Mouse (Mus musculus) ES-E14 (cell line): ENCODE results near the gene Kctd15. TPM values are rescaled to one million over a fixed set of nuclear protein-coding genes. Genes with fewer than 3 reads are reported as not detected.

Experiments
- DNase-seq: peaks from one replicate; pipeline ENCODE4 v3.0.0-alpha.2; 2013; ENCODE audit warnings: low read depth, low spot score
- H3K27ac ChIP-seq: 2 replicates; pipeline ENCODE4 v1.5.1; 2012; ENCODE audit warnings: low read depth, mild to moderate bottlenecking, low read length, moderate library complexity, mixed read lengths; ENCODE audit not compliant: poor library complexity, insufficient read depth, severe bottlenecking
- H3K36me3 ChIP-seq: 2 replicates; pipeline ENCODE4 v1.6.1; 2012; ENCODE audit warnings: mild to moderate bottlenecking, low read length, moderate library complexity, mixed read lengths; ENCODE audit not compliant: control insufficient read depth, poor library complexity, insufficient read depth, severe bottlenecking
- H3K4me1 ChIP-seq, 2 experiments: fragments of 150-350 bp in 1 of 2; sonication (generic) in 1 of 2; 2 replicates each; pipeline ENCODE4 v1.6.1; 2012; ENCODE audit warnings: low read length in 2 of 2, mild to moderate bottlenecking in 1 of 2, mixed read lengths in 1 of 2; ENCODE audit not compliant: control insufficient read depth in 2 of 2, insufficient read depth in 2 of 2, poor library complexity in 1 of 2
- H3K4me3 ChIP-seq, 2 experiments: fragments of 150-350 bp in 1 of 2; sonication (generic) in 1 of 2; 2 replicates each; pipeline ENCODE4 v1.5.1; 2012; ENCODE audit warnings: low read length in 2 of 2, low read depth in 1 of 2, mild to moderate bottlenecking in 1 of 2, mixed read lengths in 1 of 2; ENCODE audit not compliant: insufficient read depth in 1 of 2, poor library complexity in 1 of 2, severe bottlenecking in 1 of 2
- H3K9ac ChIP-seq: 2 replicates; pipeline ENCODE4 v1.6.1; 2012; ENCODE audit warnings: low read depth, mild to moderate bottlenecking, low read length, mixed read lengths; ENCODE audit not compliant: poor library complexity, insufficient read depth, severe bottlenecking
- H3K9me3 ChIP-seq: fragments of 150-350 bp; sonication (generic); 2 replicates; pipeline ENCODE4 v1.6.1; 2012; ENCODE audit warnings: low read depth, mild to moderate bottlenecking, low read length; ENCODE audit not compliant: control insufficient read depth, insufficient read depth
- CHD2 ChIP-seq: IDR thresholded peaks from 2 replicates; pipeline ENCODE4 v1.6.1; 2014; ENCODE audit warnings: mild to moderate bottlenecking, low read depth, low read length, inconsistent platforms
- HCFC1 ChIP-seq: IDR thresholded peaks from 2 replicates; pipeline ENCODE4 v1.6.1; 2012; ENCODE audit warnings: low read length, inconsistent platforms, borderline replicate concordance; ENCODE audit not compliant: insufficient read depth
- MAFK ChIP-seq: IDR thresholded peaks from 2 replicates; pipeline ENCODE4 v1.6.1; 2014; ENCODE audit warnings: mild to moderate bottlenecking, low read depth, low read length, inconsistent platforms; ENCODE audit not compliant: insufficient read depth
- ZC3H11A ChIP-seq: IDR thresholded peaks from 2 replicates; pipeline ENCODE4 v1.6.1; 2012; ENCODE audit warnings: low read depth, mild to moderate bottlenecking, inconsistent platforms, low read length, borderline replicate concordance
- ZNF384 ChIP-seq: IDR thresholded peaks from 2 replicates; pipeline ENCODE4 v1.6.1; 2012; ENCODE audit warnings: low read depth, low read length, inconsistent platforms
- in situ Hi-C, 2 experiments: fragments of 600-800 bp; cut with MboI; formaldehyde crosslinking; loops; one replicate each; pipeline ENCODE4 v1.15.1; 2025; ENCODE audit warnings: low sequenced_read_pairs in 2 of 2, inconsistent platforms in 1 of 2; ENCODE audit not compliant: unreplicated experiment in 2 of 2
- total RNA-seq: library from RNA; depleted of rRNA; stranded (reverse); fragments of 300-350 nt; gene quantifications from 2 replicates; pipeline ENCODE4 v1.2.3, GENCODE M21; 2012

Gene Kctd15
- total RNA-seq, 1 experiment: 15.9 TPM

- Histone ChIP-seq H3K27ac (no peak overlapping the region), H3K4me1 (peaks cover 4 to 20% of the 10 kb centered on the region in 2 experiments; a peak in 3 of 4 replicates), H3K36me3 (no peaks in the 10 kb centered on the region), H3K9ac (peak overlapping the region; percentile 57; the same call in 1 of the 2 replicates), H3K4me3 (no peak overlapping the region), H3K9me3 (no peaks in the 10 kb centered on the region)
- in situ Hi-C loops: loop anchor here in 1 of 2 experiments (25.0 kb wide), 1 partner anchor 256 kb away; no protein-coding TSS in a partner anchor
- TF ChIP-seq HCFC1 (no peak), CHD2 (no peak), MAFK (no peak), ZC3H11A (no peak), ZNF384 (no peak)
- no peak for DNase-seq
These were observed 11.3 kb upstream of the Kctd15 start for GRCm38 (mm10) chr7:34667874-34668273.

DNA sequence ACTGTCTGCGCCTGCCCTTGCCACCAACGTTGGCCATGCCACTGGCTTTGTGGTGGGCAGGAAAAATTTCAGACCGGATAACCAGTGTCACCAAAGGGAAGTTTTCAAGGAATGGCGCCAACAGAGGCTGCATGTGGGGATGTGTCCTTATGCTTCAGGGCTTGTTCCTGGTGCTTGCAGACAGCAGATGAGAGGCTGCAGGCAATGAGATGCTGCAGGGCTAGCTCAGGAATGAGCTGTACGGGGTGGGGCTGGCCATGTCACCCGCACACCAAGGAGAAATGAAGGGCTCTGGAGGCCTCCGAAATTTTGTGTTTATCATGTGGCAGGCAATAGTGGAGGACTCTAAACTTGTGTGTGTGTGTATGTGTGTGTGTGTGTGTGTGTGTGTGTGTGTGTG lies 6.6 kb upstream of the Kctd15 start:
- Histone ChIP-seq H3K36me3 (no peaks in the 10 kb centered on the region), H3K9me3 (no peaks in the 10 kb centered on the region), H3K9ac (no peak overlapping the region), H3K27ac (no peak overlapping the region), H3K4me1 (peaks cover 5 to 10% of the 10 kb centered on the region in 2 experiments; a peak in 2 of 4 replicates), H3K4me3 (no peak overlapping the region)
- in situ Hi-C loops: loop anchor here in 1 of 2 experiments (25.0 kb wide), 1 partner anchor 251 kb away; no protein-coding TSS in a partner anchor
- no peak for DNase-seq
- TF ChIP-seq HCFC1 (no peak), MAFK (no peak), ZNF384 (no peak), CHD2 (no peak), ZC3H11A (no peak)

GRCm38 (mm10) chr7:34662227-34662626 lies 5.7 kb upstream of the Kctd15 start:
- Histone ChIP-seq H3K4me3 (no peak overlapping the region), H3K9me3 (no peaks in the 10 kb centered on the region), H3K9ac (0 out of 2 replicates have a peak overlapping the region, but pooled peaks have one; percentile 43), H3K36me3 (no peaks in the 10 kb centered on the region), H3K27ac (peak overlapping the region; percentile 52), H3K4me1 (peaks cover 5 to 7% of the 10 kb centered on the region in 2 experiments; a peak in 2 of 4 replicates)
- TF ChIP-seq ZNF384: no peak
- TF ChIP-seq CHD2: no peak
- DNase-seq: no peak
- in situ Hi-C loops: loop anchor here in 1 of 2 experiments (25.0 kb wide), 1 partner anchor 250 kb away; no protein-coding TSS in a partner anchor

GRCm38 (mm10) chr7:34659386-34660085 lies 3.0 kb upstream of the Kctd15 start:
- no peaks in the 10 kb centered on the region for H3K9me3 ChIP-seq
- TF ChIP-seq CHD2 (no peak), ZC3H11A (no peak), HCFC1 (no peak), MAFK (no peak), ZNF384 (no peak)
- H3K4me1 ChIP-seq: peaks cover 5 to 8% of the 10 kb centered on the region in 2 experiments; a peak in 2 of 4 replicates
- DNase-seq: no peak
- no peak overlapping the region for H3K4me3 ChIP-seq
- no peak overlapping the region for H3K9ac ChIP-seq
- in situ Hi-C loops: loop anchor here in 1 of 2 experiments (25.0 kb wide), 1 partner anchor 247 kb away; no protein-coding TSS in a partner anchor
- H3K36me3 ChIP-seq: no peaks in the 10 kb centered on the region
- H3K27ac ChIP-seq: no peak overlapping the region
